Mouse (Mus musculus) liver, embryonic 16.5 days (tissue): Measurements from ENCODE around the gene Ybey. TPM values are rescaled to one million over a fixed set of nuclear protein-coding genes. Genes with fewer than 3 reads are reported as not detected.

Experiments
- ATAC-seq: fragments of 200-750 bp; cut with Nextera tagmentation; 2 replicates; pipeline ENCODE4 v1.8.0; 2017; ENCODE audit warnings: low read depth, mild to moderate bottlenecking, moderate number of reproducible peaks, moderate library complexity
- H3K27ac ChIP-seq: fragments of 300-500 bp; sonication (generic); 2 replicates; pipeline ENCODE4 v1.5.1; 2014; ENCODE audit warnings: mild to moderate bottlenecking, low read length
- H3K27me3 ChIP-seq: fragments of 300-500 bp; sonication (generic); 2 replicates; pipeline ENCODE4 v1.6.1; 2014; ENCODE audit warnings: low read depth, low read length, mixed read lengths; ENCODE audit not compliant: control insufficient read depth, insufficient read depth
- H3K36me3 ChIP-seq: fragments of 300-500 bp; sonication (generic); 2 replicates; pipeline ENCODE4 v1.6.1; 2014; ENCODE audit warnings: mild to moderate bottlenecking; ENCODE audit not compliant: control insufficient read depth, insufficient read depth
- H3K4me1 ChIP-seq: fragments of 300-500 bp; sonication (generic); 2 replicates; pipeline ENCODE4 v1.6.1; 2014; ENCODE audit warnings: low read depth, low read length, mixed read lengths; ENCODE audit not compliant: control insufficient read depth
- H3K4me2 ChIP-seq: fragments of 300-500 bp; sonication (generic); 2 replicates; pipeline ENCODE4 v1.6.1; 2014; ENCODE audit warnings: low read depth, low read length, mixed read lengths
- H3K4me3 ChIP-seq: fragments of 300-500 bp; sonication (generic); 2 replicates; pipeline ENCODE4 v1.5.1; 2014; ENCODE audit warnings: low read depth, mild to moderate bottlenecking, low read length
- H3K9ac ChIP-seq: fragments of 300-500 bp; sonication (generic); 2 replicates; pipeline ENCODE4 v1.6.1; 2014; ENCODE audit warnings: low read depth, low read length
- H3K9me3 ChIP-seq: fragments of 300-500 bp; sonication (generic); replicated peaks from 2 replicates; pipeline ENCODE4 v1.6.1; 2016; ENCODE audit warnings: low read length; ENCODE audit not compliant: control insufficient read depth
- whole genome bisulfite sequencing: fragments of 180-500 bp; shearing (Covaris S2); extraction: QIAGEN DNeasy Blood & Tissue Kit; methylation state at CpG from one replicate; pipeline ENCODE4 v1.1.7; 2014; ENCODE audit not compliant: insufficient replicate concordance; 5-methylcytosine and 5-hydroxymethylcytosine counted together
- polyA plus RNA-seq: library from polyadenylated mRNA; unstranded; fragments of >200 nt; fragmentation: Nextera tagmentation; extraction: Ambion mirVana; gene quantifications from 2 replicates; pipeline ENCODE4 v1.2.1, GENCODE M21; 2015

The Ybey gene
- polyA plus RNA-seq, 1 experiment from 2014 or later, result 2.4 TPM

GRCm38 (mm10) chr10:76425674-76426073 lies 43.2 kb downstream of the Ybey start:
- WGBS, result 77% methylated on average over 7 of the region's 7 CpGs
- ATAC-seq, result no peak

DNA sequence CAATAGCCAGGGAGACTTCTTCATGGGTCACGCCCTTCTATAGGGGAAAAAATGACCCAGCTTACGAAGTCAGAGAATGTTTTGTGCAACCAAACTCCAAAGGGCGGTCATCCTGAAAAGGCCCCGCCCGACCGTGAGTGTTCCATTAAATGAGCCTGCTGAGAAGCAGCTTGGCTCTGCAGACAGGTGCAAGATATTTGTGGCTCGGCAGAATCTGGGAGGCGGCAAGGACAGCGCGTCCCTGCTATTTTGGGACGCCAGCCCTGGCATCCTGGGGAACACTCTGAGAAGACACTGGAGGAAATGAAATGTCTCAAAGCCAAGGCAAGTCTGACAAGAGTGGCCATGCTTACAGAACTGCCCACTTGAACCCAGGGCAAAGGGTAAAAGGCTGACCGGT lies 52.1 kb downstream of the Ybey start:
- Histone ChIP-seq H3K27me3 (no peaks in the 10 kb centered on the region), H3K27ac (no peak overlapping the region), H3K4me3 (no peak overlapping the region), H3K9ac (no peak overlapping the region), H3K9me3 (no peaks in the 10 kb centered on the region), H3K4me1 (no peaks in the 10 kb centered on the region), H3K4me2 (no peak overlapping the region), H3K36me3 (peaks cover 56% of the 10 kb centered on the region)
- WGBS, result 91% methylated on average over 12 of the region's 12 CpGs
- no peak for ATAC-seq

More at GRCm38 (mm10) chr10:76425674-76426073, 43.2 kb downstream of the Ybey start:
- H3K9me3 ChIP-seq, result no peaks in the 10 kb centered on the region
- no peak overlapping the region for H3K9ac ChIP-seq
- no peak overlapping the region for H3K4me3 ChIP-seq
- H3K36me3 ChIP-seq, result peaks cover 60% of the 10 kb centered on the region
- no peaks in the 10 kb centered on the region for H3K27me3 ChIP-seq
- no peak overlapping the region for H3K4me2 ChIP-seq
- no peak overlapping the region for H3K27ac ChIP-seq
- H3K4me1 ChIP-seq, result no peaks in the 10 kb centered on the region

Other genes starting within 250 kb of the Ybey start
- 4.9 and 5.6 TPM in 2 replicates for gene Prmt2, start 231.2 kb downstream of the Ybey start, polyA plus RNA-seq
- gene S100b, start 215.3 kb downstream of the Ybey start, polyA plus RNA-seq, result 0.09 and 0.12 TPM in 2 replicates
- 1.1 and 1.6 TPM in 2 replicates for gene Dip2a, start 123.8 kb downstream of the Ybey start, polyA plus RNA-seq
- not detected in 2 replicates for gene AC141477.1, start 28.7 kb downstream of the Ybey start, polyA plus RNA-seq
- 7.5 and 7.9 TPM in 2 replicates for gene Pcnt, start 26.3 kb downstream of the Ybey start, polyA plus RNA-seq
- gene 2610028H24Rik, start 20.0 kb downstream of the Ybey start, polyA plus RNA-seq, result not detected in 2 replicates
- 19.3 and 21.4 TPM in 2 replicates for gene Mcm3ap, start 187 bp downstream of the Ybey start, polyA plus RNA-seq
- 78.2 and 84.6 TPM in 2 replicates for gene Lss, start 62.5 kb upstream of the Ybey start, polyA plus RNA-seq
- not detected in 2 replicates for gene Spatc1l, start 93.2 kb upstream of the Ybey start, polyA plus RNA-seq
- 52.9 and 63.8 TPM in 2 replicates for gene Ftcd, start 106.5 kb upstream of the Ybey start, polyA plus RNA-seq
- 7.0 and 10.9 TPM in 2 replicates for gene Col6a2, start 154.5 kb upstream of the Ybey start, polyA plus RNA-seq